Mouse (Mus musculus) telencephalon, adult 2 months (tissue): ENCODE data around the gene Cbx3.

ENCODE experiments used
- DNase-seq: peaks from one replicate; pipeline ENCODE4 v3.0.0-alpha.2; 2011; ENCODE audit warnings: low read depth, low spot score

Gene Cbx3

GRCm38 (mm10) chr6:51524321-51524931, 54.3 kb downstream of the Cbx3 start:
- DNase-seq: peak; percentile 26

DNA sequence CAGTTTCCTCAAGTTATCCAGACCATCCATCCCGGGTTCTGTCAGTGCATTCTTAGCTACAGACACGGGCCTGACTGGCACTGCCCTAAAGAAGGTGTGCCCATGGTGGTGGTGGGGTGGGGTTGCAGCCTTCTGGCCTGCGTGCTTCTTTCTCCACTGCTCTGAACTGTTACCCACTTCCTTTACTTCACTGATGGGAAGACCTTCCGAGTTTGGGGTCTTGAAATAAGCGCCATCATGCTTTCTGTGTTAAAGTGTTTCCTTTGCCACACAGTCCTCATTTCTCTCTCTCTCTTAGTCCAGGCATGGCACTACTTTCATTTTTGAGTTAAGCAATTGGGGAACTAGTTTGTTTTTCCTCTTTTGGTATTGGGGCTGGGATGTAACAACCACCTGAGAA, 54.8 kb downstream of the Cbx3 start:
- no peak for DNase-seq

DNA sequence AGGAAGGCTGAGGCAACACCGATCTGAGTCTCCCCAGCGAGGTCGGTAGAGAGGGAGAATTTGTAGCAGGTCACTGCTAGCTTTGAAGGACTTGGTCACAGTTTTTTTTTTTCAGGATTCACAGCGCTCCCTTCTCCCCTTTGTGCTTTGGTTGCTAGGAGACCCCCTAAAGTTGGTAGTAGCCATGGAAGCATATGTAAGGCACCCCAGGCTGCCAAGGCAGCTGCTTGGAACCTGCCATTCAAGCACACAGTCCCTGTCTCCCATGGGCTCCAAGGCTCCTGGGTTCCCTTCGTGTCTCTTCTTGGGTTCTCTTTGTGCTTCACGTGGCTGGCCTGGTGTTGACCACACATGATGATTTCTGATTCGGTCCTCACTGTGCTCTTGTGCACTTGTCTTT, 59.3 kb downstream of the Cbx3 start:
- no peak for DNase-seq
